Mouse (Mus musculus): ENCODE results near the gene Samd11.
A peak's percentile ranks its signal among the peaks of the same experiment; 100 is the strongest.

Gene Samd11

GRCm38 (mm10) chr4:156213134-156213533 is 42.3 kb downstream of the Samd11 start:
- no peak for DNase-seq

- no peak for DNase-seq
Measured at GRCm38 (mm10) chr4:156209963-156210635, 45.4 kb downstream of the Samd11 start.

- no peak for DNase-seq
Measured at GRCm38 (mm10) chr4:156208872-156209271, 46.6 kb downstream of the Samd11 start.

- DNase-seq: peak; percentile 26
Measured at GRCm38 (mm10) chr4:156203413-156204131, 51.9 kb downstream of the Samd11 start.

GRCm38 (mm10) chr4:156203001-156203412 is 52.5 kb downstream of the Samd11 start, which contains the start of gene AW011738:
Gene AW011738 (plus strand): TSS chr4:156203304.
- DNase-seq: peak; percentile 69 to 78

- DNase-seq: peak in 1 of 2 experiments; percentile 14
Measured at GRCm38 (mm10) chr4:156202462-156202893, 53.0 kb downstream of the Samd11 start.

- DNase-seq: no peak
Measured at GRCm38 (mm10) chr4:156200623-156201475, 54.6 kb downstream of the Samd11 start, which contains the start of gene Isg15. Gene Isg15 (minus strand): TSS chr4:156200818.

GRCm38 (mm10) chr4:156197829-156198205 is 57.6 kb downstream of the Samd11 start:
- peak; percentile 80 to 86 for DNase-seq

GRCm38 (mm10) chr4:156197131-156197828 is 58.2 kb downstream of the Samd11 start, which contains the start of gene Agrn:
Gene Agrn (minus strand): TSS chr4:156197488.
- peak; percentile 62 to 77 for DNase-seq
